Mouse (Mus musculus) cerebellum, postnatal 25 days (tissue): ENCODE data around the gene Usp18.

Experiments used
- DNase-seq, 2 experiments: peaks; one replicate each; pipeline ENCODE4 v3.0.0; 2021; ENCODE audit warnings: mixed read lengths in 2 of 2

Usp18 gene

DNA sequence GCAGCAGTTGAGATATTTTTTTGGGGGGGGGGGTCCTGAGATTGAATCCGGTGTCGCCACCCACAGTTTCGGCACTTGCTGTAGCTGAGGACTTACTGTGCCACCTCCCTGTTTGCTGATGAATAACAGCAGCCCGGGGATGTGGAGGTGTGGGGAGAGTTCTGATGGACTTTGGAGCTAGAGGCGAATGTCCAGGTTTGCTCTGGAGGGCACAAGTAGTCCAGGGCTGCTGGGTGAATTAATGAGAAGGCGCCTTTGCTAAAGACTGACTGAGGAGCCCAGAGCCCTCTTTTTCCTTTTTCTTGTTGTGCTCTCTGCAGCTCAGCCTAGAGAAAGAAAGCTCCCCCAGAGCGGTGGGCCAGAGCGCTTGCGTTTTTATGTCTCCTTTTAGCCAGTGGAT lies 58.9 kb downstream of the Usp18 start:
- DNase-seq = no peak

- DNase-seq = no peak
Measured at GRCm38 (mm10) chr6:121305571-121305970, 59.9 kb downstream of the Usp18 start.

GRCm38 (mm10) chr6:121310984-121311383 lies 65.3 kb downstream of the Usp18 start:
- DNase-seq = no peak

DNA sequence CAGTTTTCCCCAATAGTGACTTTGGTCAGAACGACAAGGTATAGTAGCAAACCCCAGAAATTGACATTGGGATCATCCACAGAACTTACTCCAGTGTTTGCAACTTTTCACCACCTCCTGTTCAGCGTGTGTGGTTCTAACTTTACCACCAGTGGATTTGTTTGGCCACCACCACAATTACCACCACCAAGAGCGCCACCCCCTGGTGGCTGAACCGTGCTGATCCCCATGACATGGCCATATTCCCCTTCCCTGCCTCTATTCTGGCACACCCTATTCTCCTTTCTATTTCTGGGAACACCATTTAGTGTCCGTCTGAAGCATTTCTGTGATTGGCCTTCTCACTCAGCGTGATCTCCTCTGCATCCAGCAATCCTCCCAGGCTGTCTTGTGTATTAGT lies 73.4 kb downstream of the Usp18 start:
- no peak for DNase-seq
